Mouse (Mus musculus) thymus, adult 2 months (tissue): ENCODE results near the gene Sirt5.

ENCODE experiments used
- CTCF ChIP-seq: fragments of 200-500 bp; IDR thresholded peaks from 2 replicates; pipeline ENCODE4 v1.5.1; 2012; ENCODE audit warnings: mild to moderate bottlenecking, control low read depth, low read length, moderate library complexity, borderline replicate concordance; ENCODE audit not compliant: control insufficient read depth, poor library complexity, insufficient read depth; ENCODE audit errors: extremely low read depth
- POLR2A ChIP-seq: fragments of 200-500 bp; IDR thresholded peaks from 2 replicates; pipeline ENCODE4 v1.6.1; 2012; ENCODE audit warnings: mild to moderate bottlenecking, low read length, control low read depth, moderate library complexity; ENCODE audit not compliant: control insufficient read depth, poor library complexity, insufficient read depth; ENCODE audit errors: extremely low read depth

DNA sequence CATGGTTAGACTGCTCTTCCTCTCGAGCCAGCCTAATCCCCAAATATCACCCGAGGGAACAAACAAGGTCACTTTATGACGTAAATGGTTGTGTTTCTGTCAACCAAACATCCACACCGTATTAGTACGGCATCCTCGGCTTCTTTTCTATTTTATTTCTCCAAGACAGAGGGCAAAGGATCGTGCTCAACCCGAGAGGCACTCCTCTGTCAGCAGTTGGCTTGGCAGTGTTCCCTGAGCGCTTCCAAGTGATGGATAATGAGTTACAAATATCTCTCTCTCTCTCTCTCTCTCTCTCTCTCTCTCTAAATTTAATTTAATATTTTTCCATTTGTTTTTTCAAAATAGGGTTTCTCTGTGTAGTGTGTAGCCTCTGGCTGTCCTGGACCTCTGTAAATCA lies 2.9 kb upstream of the Sirt5 start:
- TF ChIP-seq CTCF (no peak), POLR2A (no peak)
